Mouse (Mus musculus) olfactory bulb, adult 2 months (tissue): Measurements from ENCODE around the gene Nudt2.

Experiments
- CTCF ChIP-seq: fragments of 200-500 bp; IDR thresholded peaks from 2 replicates; pipeline ENCODE4 v1.5.1; 2012; ENCODE audit warnings: low read depth, mild to moderate bottlenecking, low read length, moderate library complexity; ENCODE audit not compliant: insufficient read depth
- POLR2A ChIP-seq: fragments of 200-500 bp; IDR thresholded peaks from 2 replicates; pipeline ENCODE4 v1.6.1; 2012; ENCODE audit warnings: mild to moderate bottlenecking, low read depth, low read length, moderate library complexity; ENCODE audit not compliant: insufficient read depth

DNA sequence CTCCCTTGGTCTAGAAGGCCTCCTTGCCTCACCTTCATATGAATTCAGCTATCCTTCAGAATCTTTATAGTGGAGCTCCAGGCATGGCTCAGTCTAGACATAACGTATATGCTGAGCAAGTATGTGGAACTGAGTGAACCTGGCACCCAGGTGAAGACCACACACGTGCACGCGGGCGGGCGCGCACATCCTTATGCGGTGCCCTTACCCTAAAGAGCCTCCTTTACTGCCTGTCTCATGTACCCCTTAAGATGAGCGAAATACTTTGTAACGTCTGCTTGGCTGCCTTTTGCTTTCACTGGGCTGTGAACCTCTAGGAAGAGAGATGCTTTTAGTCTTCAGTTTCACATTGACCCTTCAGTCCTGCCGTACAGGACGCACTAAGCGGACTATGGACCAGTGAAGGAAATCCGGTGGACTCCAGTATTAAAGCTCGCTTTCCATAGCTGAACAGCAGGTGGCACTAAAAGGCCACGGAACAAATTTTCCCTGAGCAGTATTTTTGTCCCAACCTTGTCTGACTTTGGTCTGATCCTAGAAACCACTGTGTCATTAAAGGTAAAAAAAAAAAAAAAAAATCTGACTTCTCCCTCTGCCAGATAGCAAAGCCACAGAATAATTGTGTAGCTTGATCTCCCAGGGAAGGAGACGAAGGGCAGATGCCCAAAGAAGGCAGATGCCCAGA is 3.6 kb downstream of the Nudt2 start:
- TF ChIP-seq CTCF: no peak
- no peak for TF ChIP-seq POLR2A
